Mouse (Mus musculus): ENCODE results near the gene Drd4.
A peak's percentile ranks its signal among the peaks of the same experiment; 100 is the strongest.
"Not testable (repeated sequence)": the region's sequence is repeated elsewhere in the genome, so short reads cannot be mapped to it uniquely, and the experiment has no call there.

Gene Drd4

GRCm38 (mm10) chr7:141291921-141292582 is at the start of gene Drd4:
Gene Drd4, plus strand, starts transcription at chr7:141292006.
- DNase-seq = no peak

GRCm38 (mm10) chr7:141250486-141250885 is 41.3 kb upstream of the Drd4 start:
- not testable (repeated sequence) for DNase-seq

- no peak for DNase-seq
Measured at GRCm38 (mm10) chr7:141256159-141256558, 35.6 kb upstream of the Drd4 start.

GRCm38 (mm10) chr7:141261480-141261879 is 30.3 kb upstream of the Drd4 start:
- peak; percentile 41 for DNase-seq

- no peak for DNase-seq
Measured at GRCm38 (mm10) chr7:141263640-141264039, 28.2 kb upstream of the Drd4 start.

GRCm38 (mm10) chr7:141264041-141264700 is 27.6 kb upstream of the Drd4 start:
- DNase-seq = no peak

GRCm38 (mm10) chr7:141264761-141265410 is 26.9 kb upstream of the Drd4 start:
- DNase-seq = no peak

- no peak for DNase-seq
Measured at GRCm38 (mm10) chr7:141265411-141265738, 26.4 kb upstream of the Drd4 start.

- DNase-seq = peak; percentile 42
Measured at GRCm38 (mm10) chr7:141265739-141266561, 25.9 kb upstream of the Drd4 start, which contains the start of gene Irf7. Gene Irf7, minus strand, starts transcription at chr7:141266481.

GRCm38 (mm10) chr7:141268466-141269272 is 23.1 kb upstream of the Drd4 start:
- DNase-seq = no peak

- no peak for DNase-seq
Measured at GRCm38 (mm10) chr7:141269273-141269545, 22.6 kb upstream of the Drd4 start.

GRCm38 (mm10) chr7:141270631-141271030 is 21.2 kb upstream of the Drd4 start:
- no peak for DNase-seq

- DNase-seq = no peak
Measured at GRCm38 (mm10) chr7:141275356-141275755, 16.4 kb upstream of the Drd4 start.

GRCm38 (mm10) chr7:141276546-141276945 is 15.3 kb upstream of the Drd4 start, which contains the start of gene Cdhr5:
Gene Cdhr5, minus strand, starts transcription at chr7:141276786.
- no peak for DNase-seq

GRCm38 (mm10) chr7:141277701-141278678 is 13.8 kb upstream of the Drd4 start:
- no peak for DNase-seq

GRCm38 (mm10) chr7:141278766-141279590 is 12.8 kb upstream of the Drd4 start, which contains the start of gene Sct:
Gene Sct, minus strand, starts transcription at chr7:141279133.
- DNase-seq = peak; percentile 66

- no peak for DNase-seq
Measured at GRCm38 (mm10) chr7:141281442-141281841, 10.4 kb upstream of the Drd4 start.

GRCm38 (mm10) chr7:141282756-141283155 is 9.1 kb upstream of the Drd4 start:
- no peak for DNase-seq

GRCm38 (mm10) chr7:141288042-141288441 is 3.8 kb upstream of the Drd4 start:
- no peak for DNase-seq
